Mouse (Mus musculus) spleen, adult 2 months (tissue): ENCODE measurements around the gene Nr4a3. TPM values are rescaled to one million over a fixed set of nuclear protein-coding genes. Genes with fewer than 3 reads are reported as not detected.
A peak's percentile ranks its signal among the peaks of the same experiment; 100 is the strongest.

Experiments
- DNase-seq, 2 experiments: peaks; one replicate each; pipeline versions ENCODE4 v3.0.0 to v3.0.0-alpha.2; 2012 to 2021; ENCODE audit warnings: low spot score in 2 of 2, low read depth in 1 of 2
- H3K27ac ChIP-seq: fragments of 200-500 bp; 2 replicates; pipeline ENCODE4 v1.5.1; 2012; ENCODE audit warnings: low read length, inconsistent platforms; ENCODE audit not compliant: insufficient read depth
- H3K27me3 ChIP-seq: fragments of 200-500 bp; 2 replicates; pipeline ENCODE4 v1.6.1; 2012; ENCODE audit warnings: mild to moderate bottlenecking, moderate library complexity, low read length, inconsistent platforms; ENCODE audit not compliant: control insufficient read depth, insufficient read depth
- H3K36me3 ChIP-seq: fragments of 200-500 bp; 2 replicates; pipeline ENCODE4 v1.6.1; 2012; ENCODE audit warnings: mild to moderate bottlenecking, low read length, inconsistent platforms; ENCODE audit not compliant: control insufficient read depth, insufficient read depth
- H3K4me1 ChIP-seq: fragments of 200-500 bp; 2 replicates; pipeline ENCODE4 v1.6.1; 2011; ENCODE audit warnings: inconsistent platforms; ENCODE audit not compliant: control insufficient read depth, insufficient read depth, insufficient read length
- H3K4me3 ChIP-seq: fragments of 200-500 bp; 2 replicates; pipeline ENCODE4 v1.5.1; 2011; ENCODE audit warnings: mild to moderate bottlenecking, inconsistent platforms; ENCODE audit not compliant: insufficient read depth, insufficient read length; ENCODE audit errors: extremely low read depth
- CTCF ChIP-seq: fragments of 200-500 bp; IDR thresholded peaks from 2 replicates; pipeline ENCODE4 v1.5.1; 2011; ENCODE audit warnings: mild to moderate bottlenecking, inconsistent platforms; ENCODE audit not compliant: insufficient read depth, insufficient read length, insufficient replicate concordance; ENCODE audit errors: extremely low read depth
- POLR2A ChIP-seq: fragments of 200-500 bp; IDR thresholded peaks from 2 replicates; pipeline ENCODE4 v1.6.1; 2011; ENCODE audit warnings: low read depth, low read length, inconsistent platforms
- WGBS: fragments of 180-500 bp; shearing (Covaris S2); methylation state at CpG from one replicate; pipeline ENCODE4 v1.1.7; 2018; 5-methylcytosine and 5-hydroxymethylcytosine counted together
- polyA plus RNA-seq: library from polyadenylated mRNA; depleted of rRNA; stranded (reverse); fragments of >200 nt; gene quantifications from 2 replicates; pipeline ENCODE4 v1.2.3, GENCODE M21; 2012; rRNA removed

Nr4a3 gene
- 7.0 and 9.8 TPM in 2 replicates for polyA plus RNA-seq

DNA sequence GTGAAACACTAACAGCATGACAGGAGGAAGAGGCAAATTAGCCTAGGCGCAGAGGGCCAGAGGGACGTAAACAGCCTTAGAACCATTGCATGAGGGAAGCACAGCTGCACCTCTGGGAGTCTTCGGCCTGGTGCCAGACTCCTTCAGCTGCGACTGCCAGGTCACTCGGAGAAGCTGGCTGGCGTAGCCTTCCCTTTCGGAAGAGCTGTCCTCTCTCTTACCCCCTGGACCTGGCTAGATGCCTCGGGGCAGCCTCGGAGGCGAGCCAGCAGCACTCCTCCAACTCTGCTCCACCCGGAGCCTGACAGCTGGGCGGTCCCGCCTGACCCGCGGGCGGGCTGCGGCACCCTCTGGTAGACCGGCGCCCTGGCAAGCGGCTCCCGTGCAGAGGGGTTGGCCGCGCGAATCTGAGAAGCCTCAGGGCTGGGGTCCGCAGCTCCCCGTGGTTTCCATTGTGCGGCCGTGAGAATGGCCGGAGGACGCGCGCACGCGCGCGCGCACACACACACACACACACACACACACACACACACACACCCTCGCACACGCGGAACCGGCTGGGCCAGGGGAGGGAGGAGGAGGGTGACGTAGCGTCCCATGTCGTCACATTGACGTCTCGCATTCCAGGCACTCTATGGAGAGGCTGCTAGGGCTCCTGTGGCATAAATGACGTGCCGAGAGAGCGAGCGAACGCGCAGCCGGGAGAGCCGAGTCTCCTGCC lies at the start of gene Nr4a3:
Gene Nr4a3 (plus strand): TSS at position 663 of the 721 bp plus-strand sequence.
- Histone ChIP-seq H3K27me3 (peaks cover 21% of the 10 kb centered on the region), H3K4me3 (peak within 1 kb of the TSS; percentile 72), H3K4me1 (peaks cover 12% of the 10 kb centered on the region), H3K27ac (peak within 1 kb of the TSS; percentile 90), H3K36me3 (no peaks in the 10 kb centered on the region)
- DNase-seq: peak; percentile 79 to 82
- under 1% methylated on average over 54 of the region's 54 CpGs for WGBS
- TF ChIP-seq CTCF (no peak), POLR2A (no peak)

DNA sequence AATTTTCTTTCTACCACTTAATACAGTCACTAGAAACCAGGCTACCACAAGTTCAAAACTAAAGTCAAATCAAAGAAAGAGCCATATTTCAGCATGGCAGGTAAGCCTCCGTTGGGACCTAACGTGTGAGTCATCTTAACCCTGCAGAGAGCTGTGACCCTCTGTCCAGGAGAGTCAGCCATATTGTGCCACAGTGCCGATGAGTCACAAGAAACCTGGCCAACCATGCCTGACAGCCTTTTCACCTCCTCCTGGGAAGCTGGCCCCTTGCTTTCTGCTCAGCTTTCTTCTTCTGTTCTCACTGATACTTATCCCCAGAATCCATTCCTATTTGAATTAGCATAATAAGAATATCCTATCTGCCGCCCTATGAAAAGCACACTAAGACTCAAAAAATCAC lies 42.0 kb upstream of the Nr4a3 start:
- Histone ChIP-seq H3K36me3 (no peaks in the 10 kb centered on the region), H3K4me3 (no peak overlapping the region), H3K4me1 (no peaks in the 10 kb centered on the region), H3K27ac (no peak overlapping the region), H3K27me3 (no peaks in the 10 kb centered on the region)
- no peak for DNase-seq
- 84% methylated on average over 4 of the region's 4 CpGs for WGBS
- TF ChIP-seq POLR2A: no peak
- TF ChIP-seq CTCF: no peak

DNA sequence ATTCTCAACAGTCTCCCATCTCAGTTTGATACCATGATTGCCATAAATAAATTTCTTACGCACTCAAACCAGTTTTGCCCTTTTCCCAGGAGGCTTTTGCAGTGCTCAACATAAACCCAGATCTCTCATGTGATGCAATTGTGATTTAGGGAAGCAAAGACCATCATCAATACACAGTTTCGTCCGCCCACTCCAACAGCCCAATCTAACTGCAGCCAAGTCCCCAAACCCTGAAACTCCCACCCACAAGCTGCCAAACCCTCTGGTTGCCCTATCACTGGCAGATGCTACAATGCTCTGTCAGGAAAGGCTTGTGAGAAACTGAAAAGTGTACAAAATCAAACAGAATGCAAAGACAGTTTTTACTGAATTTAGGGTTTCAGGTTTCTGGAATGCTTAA lies 41.5 kb upstream of the Nr4a3 start:
- no peaks in the 10 kb centered on the region for H3K36me3 ChIP-seq

DNA sequence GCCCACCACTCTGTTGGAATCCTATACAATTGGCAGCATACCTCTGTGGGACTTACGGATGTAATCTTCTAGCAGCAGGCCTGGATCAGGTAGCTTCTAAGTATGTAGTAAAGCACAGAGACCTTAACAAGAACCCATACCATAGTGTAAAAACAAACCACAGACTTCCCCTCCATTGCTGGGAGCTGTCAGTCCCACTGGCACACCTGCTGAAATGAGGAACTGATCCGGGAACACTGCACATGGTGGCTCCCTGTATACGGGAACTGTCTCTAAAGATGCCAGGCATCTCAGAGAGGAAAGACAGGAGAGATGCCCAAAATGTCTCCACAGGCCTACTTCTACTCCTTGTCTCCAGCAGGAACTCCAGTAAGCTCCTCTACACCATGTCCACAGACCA lies 38.6 kb upstream of the Nr4a3 start:
- no peak for DNase-seq
- no peaks in the 10 kb centered on the region for H3K27me3 ChIP-seq
- WGBS: 22% methylated on average over 3 of the region's 3 CpGs

More for the DNA sequence above, 41.5 kb upstream of the Nr4a3 start:
- no peak overlapping the region for H3K4me3 ChIP-seq
- no peaks in the 10 kb centered on the region for H3K4me1 ChIP-seq
- DNase-seq: no peak
- 90% methylated on average over 3 of the region's 3 CpGs for WGBS
- no peaks in the 10 kb centered on the region for H3K27me3 ChIP-seq
- no peak overlapping the region for H3K27ac ChIP-seq
- TF ChIP-seq CTCF (no peak), POLR2A (no peak)

DNA sequence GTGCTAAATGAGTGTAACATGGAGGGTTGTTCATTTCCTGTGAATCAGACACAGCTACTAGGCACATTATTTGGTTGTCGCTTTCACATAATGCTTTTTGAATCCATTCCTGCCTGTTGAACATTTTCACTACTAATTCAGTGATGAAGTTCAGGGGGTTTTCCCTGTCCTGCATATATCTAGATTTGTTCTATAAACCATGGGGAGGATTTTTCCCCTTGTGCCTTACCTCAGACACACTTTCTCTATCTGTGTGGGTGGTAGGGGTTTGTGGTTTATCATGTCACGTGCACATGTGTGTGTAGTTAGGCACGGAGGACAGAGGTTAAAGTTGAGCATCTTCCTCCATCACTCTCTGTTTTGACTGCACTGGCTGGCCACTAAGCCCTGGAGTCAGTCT lies 32.7 kb upstream of the Nr4a3 start:
- peak; percentile 9 to 38 for DNase-seq
- H3K4me1 ChIP-seq: peaks cover 6% of the 10 kb centered on the region; the same call in 1 of the 2 replicates
- no peak overlapping the region for H3K4me3 ChIP-seq
- H3K36me3 ChIP-seq: no peaks in the 10 kb centered on the region
- H3K27ac ChIP-seq: 0 out of 2 replicates have a peak overlapping the region, but pooled peaks have one; percentile 9
- no peak for TF ChIP-seq POLR2A
- no peak for TF ChIP-seq CTCF
- no peaks in the 10 kb centered on the region for H3K27me3 ChIP-seq
- 34% methylated on average over 3 of the region's 3 CpGs for WGBS

More for the DNA sequence above, 38.6 kb upstream of the Nr4a3 start:
- no peak for TF ChIP-seq CTCF
- no peak for TF ChIP-seq POLR2A
- Histone ChIP-seq H3K4me1 (no peaks in the 10 kb centered on the region), H3K36me3 (no peaks in the 10 kb centered on the region), H3K27ac (no peak overlapping the region), H3K4me3 (no peak overlapping the region)

DNA sequence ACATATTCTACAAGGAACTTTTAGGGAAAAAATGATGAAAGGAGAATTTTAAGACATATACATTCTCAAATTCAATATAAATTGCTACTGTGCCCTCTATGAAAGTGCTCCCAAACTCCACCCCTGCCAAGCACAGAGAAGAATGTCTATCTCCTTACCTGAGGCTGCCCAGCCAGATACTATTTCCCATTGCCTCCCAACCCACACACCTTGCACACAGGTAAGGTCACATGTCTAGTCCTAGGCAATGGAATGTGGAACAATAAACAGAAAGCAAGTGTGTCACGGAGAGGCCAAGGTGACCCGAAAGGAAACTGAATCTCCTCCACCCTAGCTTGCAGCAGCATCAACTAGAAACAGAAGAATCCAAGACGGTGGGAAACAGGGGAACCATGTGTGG lies 22.0 kb upstream of the Nr4a3 start:
- no peak for TF ChIP-seq POLR2A
- no peak for TF ChIP-seq CTCF
- Histone ChIP-seq H3K36me3 (no peaks in the 10 kb centered on the region), H3K27ac (no peak overlapping the region), H3K4me1 (no peaks in the 10 kb centered on the region), H3K27me3 (no peaks in the 10 kb centered on the region), H3K4me3 (no peak overlapping the region)
- DNase-seq: no peak
- 88% methylated on average over 3 of the region's 3 CpGs for whole genome bisulfite sequencing

DNA sequence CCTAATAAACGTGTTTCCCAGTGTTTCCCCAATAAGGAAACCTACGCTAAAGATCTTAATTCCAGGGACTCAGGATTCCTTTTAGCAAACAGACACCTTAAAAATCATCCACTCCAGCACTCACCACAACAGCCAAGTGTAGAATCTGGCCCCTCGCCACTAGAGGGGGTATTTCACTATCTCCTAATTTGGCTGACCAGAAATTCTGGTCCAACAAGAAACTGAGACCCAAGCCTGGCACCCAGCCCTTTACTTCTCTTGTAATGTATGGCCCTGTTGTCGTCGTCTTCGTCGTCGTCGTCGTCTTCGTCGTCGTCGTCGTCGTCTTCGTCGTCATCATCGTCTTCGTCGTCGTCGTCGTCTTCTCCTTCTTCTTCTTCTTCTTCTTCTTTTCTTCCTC lies 15.3 kb upstream of the Nr4a3 start:
- Histone ChIP-seq H3K4me3 (no peak overlapping the region), H3K27ac (no peak overlapping the region), H3K27me3 (no peaks in the 10 kb centered on the region), H3K36me3 (no peaks in the 10 kb centered on the region), H3K4me1 (no peaks in the 10 kb centered on the region)
- 77% methylated on average over 24 of the region's 24 CpGs for WGBS
- DNase-seq: peak in 1 of 2 experiments; percentile 19
- TF ChIP-seq POLR2A (no peak), CTCF (peak; percentile 4; the same call in 1 of the 2 replicates)
